ENCODE assay signal across 17 mouse cellular contexts in the genomic region with DNA sequence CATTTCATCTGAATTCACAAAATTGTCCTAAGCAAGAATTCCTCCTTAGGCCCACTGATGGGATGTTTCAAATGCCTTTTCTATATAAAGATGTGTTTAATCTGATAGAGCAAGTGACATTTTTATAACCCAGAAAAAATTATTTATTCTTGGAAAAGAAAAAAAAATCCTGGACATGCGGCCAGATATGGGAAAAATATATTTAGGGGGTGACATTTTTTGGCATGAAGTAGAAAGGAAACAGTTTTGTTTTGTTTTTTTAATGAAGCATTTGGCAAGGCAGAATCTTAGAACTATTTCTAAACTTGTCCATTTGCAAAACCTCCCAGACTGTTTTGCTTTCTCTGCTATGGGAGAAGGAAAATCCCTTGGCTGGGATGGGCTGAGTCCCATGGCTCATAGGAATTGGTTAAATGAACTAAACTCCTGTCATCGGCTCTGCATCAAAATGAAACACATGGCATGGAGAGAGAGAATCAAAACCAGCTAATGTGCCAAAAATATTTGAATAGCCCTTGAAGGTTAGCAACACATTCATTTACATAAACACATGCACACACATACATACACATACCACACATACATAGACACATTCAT.
DNase-seq lines count a peak whose midpoint lies in the region; ATAC-seq lines count a peak whose summit lies in the region.
"Had no signal": no experiment of that assay in that cellular context is flagged by ENCODE, and none has a peak within 500 bp of the region (broad histone marks: within the 10 kb centered on the region; RNA-seq: fewer than 3 reads in every experiment).

No protein-coding gene starts in this region.

- H3K9ac ChIP-seq in forebrain, embryonic 14.5 days (ENCODE audit: low read length), result no peak overlapping the region
- H3K9ac ChIP-seq in forebrain, embryonic 12.5 days, result no peak overlapping the region
- H3K9ac ChIP-seq in kidney, embryonic 15.5 days, result no peak overlapping the region
- H3K9ac ChIP-seq: embryonic facial prominence, embryonic 12.5 days; hindbrain, embryonic 15.5 days; neural tube, embryonic 15.5 days had no signal

- H3K27ac ChIP-seq in forebrain, embryonic 14.5 days (ENCODE audit: low read depth, low read length), result no peak overlapping the region
- no peak overlapping the region for H3K27ac ChIP-seq in forebrain, embryonic 12.5 days
- H3K27ac ChIP-seq in kidney, embryonic 15.5 days, result peak overlapping the region; percentile 76
- H3K27ac ChIP-seq: embryonic facial prominence, embryonic 12.5 days; hindbrain, embryonic 15.5 days; neural tube, embryonic 15.5 days had no signal

- H3K27me3 ChIP-seq in forebrain, embryonic 14.5 days (replicated peaks; ENCODE audit: control insufficient read depth, insufficient read depth, low read length), result no peaks in the 10 kb centered on the region
- H3K27me3 ChIP-seq in forebrain, embryonic 12.5 days, result no peaks in the 10 kb centered on the region
- no peaks in the 10 kb centered on the region for H3K27me3 ChIP-seq in kidney, embryonic 15.5 days
- H3K27me3 ChIP-seq: embryonic facial prominence, embryonic 12.5 days; hindbrain, embryonic 15.5 days; neural tube, embryonic 15.5 days; Patski had no signal

- no peak overlapping the region for H3K4me3 ChIP-seq in forebrain, embryonic 14.5 days (ENCODE audit: low read depth, low read length)
- H3K4me3 ChIP-seq in forebrain, embryonic 12.5 days (replicated peaks), result no peak overlapping the region
- no peak overlapping the region for H3K4me3 ChIP-seq in kidney, embryonic 15.5 days (replicated peaks)
- H3K4me3 ChIP-seq: embryonic facial prominence, embryonic 12.5 days; hindbrain, embryonic 15.5 days; neural tube, embryonic 15.5 days had no signal

- peak; percentile 42; the same call in 1 of the 2 replicates for ATAC-seq in forebrain, embryonic 14.5 days
- no peak for ATAC-seq in forebrain, embryonic 12.5 days (ENCODE audit: low FRiP score)
- no peak for ATAC-seq in kidney, embryonic 15.5 days (replicated peaks; ENCODE audit: low FRiP score)
- ATAC-seq: Patski had no signal

- 80% methylated on average over 2 of the region's 2 CpGs for WGBS in forebrain, embryonic 14.5 days
- 88% methylated on average over 2 of the region's 2 CpGs for WGBS in forebrain, embryonic 12.5 days
- WGBS in kidney, embryonic 15.5 days, result 55% methylated on average over 2 of the region's 2 CpGs

- peak; percentile 58 for DNase-seq in forebrain, embryonic 14.5 days (ENCODE audit: low spot score)
- DNase-seq in kidney, adult 18-20 months, result no peak
- DNase-seq in adipocyte (ENCODE audit: low spot score), result peak; percentile 48
- DNase-seq in kidney, postnatal 14 days, result peak; percentile 32
- DNase-seq in embryo, embryonic 9.5 days (ENCODE audit: extremely low spot score), result no peak
- no peak for DNase-seq in adrenal gland, postnatal 36 days
- DNase-seq: cerebellum, adult 11-12 months; cerebellum, postnatal 36 days; gastrocnemius, postnatal 25 days; left cerebral cortex, postnatal 4 days had no signal

- H3K9me3 ChIP-seq in forebrain, embryonic 14.5 days (replicated peaks; ENCODE audit: control insufficient read depth, low read length), result no peaks in the 10 kb centered on the region
- no peaks in the 10 kb centered on the region for H3K9me3 ChIP-seq in forebrain, embryonic 12.5 days
- no peaks in the 10 kb centered on the region for H3K9me3 ChIP-seq in kidney, embryonic 15.5 days (replicated peaks)
- H3K9me3 ChIP-seq: embryonic facial prominence, embryonic 12.5 days; hindbrain, embryonic 15.5 days; neural tube, embryonic 15.5 days had no signal

- H3K4me1 ChIP-seq in forebrain, embryonic 14.5 days (ENCODE audit: control insufficient read depth, insufficient read depth, low read length), result peaks cover 14% of the 10 kb centered on the region
- H3K4me1 ChIP-seq in forebrain, embryonic 12.5 days, result peaks cover 18% of the 10 kb centered on the region
- H3K4me1 ChIP-seq in kidney, embryonic 15.5 days, result peaks cover 36% of the 10 kb centered on the region

- H3K4me2 ChIP-seq in forebrain, embryonic 14.5 days (ENCODE audit: low read length), result no peak overlapping the region
- H3K4me2 ChIP-seq in forebrain, embryonic 12.5 days, result no peak overlapping the region
- H3K4me2 ChIP-seq in kidney, embryonic 15.5 days, result no peak overlapping the region
- H3K4me2 ChIP-seq: embryonic facial prominence, embryonic 12.5 days; hindbrain, embryonic 15.5 days; liver, embryonic 11.5 days; neural tube, embryonic 15.5 days had no signal

- H3K36me3 ChIP-seq in forebrain, embryonic 14.5 days (ENCODE audit: control insufficient read depth, insufficient read depth, low read length), result no peaks in the 10 kb centered on the region
- H3K36me3 ChIP-seq in forebrain, embryonic 12.5 days (replicated peaks), result no peaks in the 10 kb centered on the region; the same call in 1 of the 2 replicates
- H3K36me3 ChIP-seq in kidney, embryonic 15.5 days, result no peaks in the 10 kb centered on the region
- H3K36me3 ChIP-seq: embryonic facial prominence, embryonic 12.5 days; hindbrain, embryonic 15.5 days; neural tube, embryonic 15.5 days had no signal

Comparison
In these comparisons a context has a peak if more than half of its experiments do, and no peak if none do; other contexts are left out.
1. DNase-seq: peak in forebrain, embryonic 14.5 days (single experiment), adipocyte (single experiment) and kidney, postnatal 14 days (single experiment); none in kidney, adult 18-20 months (single experiment), embryo, embryonic 9.5 days (single experiment) and adrenal gland, postnatal 36 days (0 of 2).